Mouse (Mus musculus) megakaryocyte, adult 5-6 weeks (primary cell): ENCODE data around the gene Ctsd. TPM values are rescaled to one million over a fixed set of nuclear protein-coding genes. Genes with fewer than 3 reads are reported as not detected.
"Not testable (repeated sequence)": the region's sequence is repeated elsewhere in the genome, so short reads cannot be mapped to it uniquely, and the experiment has no call there.

Experiments used
- ATAC-seq: 2 replicates; pipeline ENCODE4 v1.8.0; 2016; ENCODE audit warnings: mild to moderate bottlenecking, inconsistent platforms; ENCODE audit not compliant: poor library complexity, severe bottlenecking
- total RNA-seq, 2 experiments: library from RNA; stranded (forward) in 1 of 2; stranded (reverse) in 1 of 2; fragments of 153-499, 151-499 nt in 1 of 2; fragments of 221-1000, 200-1000 nt in 1 of 2; gene quantifications; 2 replicates each; pipeline versions ENCODE4 v1.2.3 to v1.2.4; 2015 to 2017

Ctsd gene
- total RNA-seq, 2 experiments from 2014 or later = 193 to 218 TPM

- ATAC-seq = peak; percentile 88
These were observed 47.4 kb downstream of the Ctsd start for GRCm38 (mm10) chr7:142340269-142340970.

- ATAC-seq = no peak
These were observed 52.7 kb downstream of the Ctsd start for GRCm38 (mm10) chr7:142335151-142335550.

GRCm38 (mm10) chr7:142334246-142334645 lies 53.6 kb downstream of the Ctsd start:
- peak; percentile 94 for ATAC-seq

DNA sequence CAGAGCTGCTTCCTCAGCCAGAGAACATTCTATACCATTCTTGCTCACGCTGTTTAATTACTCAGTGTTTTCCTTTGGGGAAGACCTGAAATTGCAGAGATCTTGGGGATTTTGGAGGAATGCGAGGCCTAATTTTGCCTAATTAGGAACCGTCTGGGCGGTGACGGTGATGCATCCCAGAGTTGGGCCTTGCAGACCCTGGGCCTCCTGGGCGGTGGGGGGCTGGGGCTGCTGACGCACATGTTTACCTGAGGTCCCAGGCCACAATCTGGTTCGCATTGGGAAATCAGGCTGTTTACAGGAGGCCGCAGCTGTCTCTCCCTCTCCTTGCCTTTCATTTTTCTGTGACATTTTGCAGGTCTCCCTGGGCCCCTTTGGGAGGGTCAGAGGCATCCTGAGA lies 55.1 kb downstream of the Ctsd start:
- not testable (repeated sequence) for ATAC-seq

- ATAC-seq = no peak
These were observed 56.6 kb downstream of the Ctsd start for GRCm38 (mm10) chr7:142331281-142331680.

- ATAC-seq = no peak
These were observed 57.5 kb downstream of the Ctsd start for GRCm38 (mm10) chr7:142330271-142330724.

DNA sequence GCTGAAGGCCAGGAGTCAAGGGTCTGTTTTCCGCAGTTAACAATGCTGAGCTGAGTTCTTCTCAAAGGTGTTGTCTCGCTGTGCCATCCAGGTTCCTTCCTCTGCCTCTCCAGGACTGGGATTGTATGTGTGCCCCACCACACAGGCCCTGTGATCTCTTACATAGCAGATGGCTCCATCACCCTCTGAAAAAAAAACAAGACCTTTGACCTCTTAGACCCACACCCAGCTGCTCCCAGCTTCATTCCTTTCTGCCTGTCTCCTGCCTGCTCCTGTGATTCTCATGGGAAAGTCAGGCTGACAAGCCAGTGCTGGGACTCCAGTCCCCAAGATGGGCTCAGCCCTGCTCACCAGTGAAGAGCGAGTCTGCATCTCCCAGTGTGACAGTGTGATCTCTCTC lies 59.3 kb downstream of the Ctsd start:
- no peak for ATAC-seq

DNA sequence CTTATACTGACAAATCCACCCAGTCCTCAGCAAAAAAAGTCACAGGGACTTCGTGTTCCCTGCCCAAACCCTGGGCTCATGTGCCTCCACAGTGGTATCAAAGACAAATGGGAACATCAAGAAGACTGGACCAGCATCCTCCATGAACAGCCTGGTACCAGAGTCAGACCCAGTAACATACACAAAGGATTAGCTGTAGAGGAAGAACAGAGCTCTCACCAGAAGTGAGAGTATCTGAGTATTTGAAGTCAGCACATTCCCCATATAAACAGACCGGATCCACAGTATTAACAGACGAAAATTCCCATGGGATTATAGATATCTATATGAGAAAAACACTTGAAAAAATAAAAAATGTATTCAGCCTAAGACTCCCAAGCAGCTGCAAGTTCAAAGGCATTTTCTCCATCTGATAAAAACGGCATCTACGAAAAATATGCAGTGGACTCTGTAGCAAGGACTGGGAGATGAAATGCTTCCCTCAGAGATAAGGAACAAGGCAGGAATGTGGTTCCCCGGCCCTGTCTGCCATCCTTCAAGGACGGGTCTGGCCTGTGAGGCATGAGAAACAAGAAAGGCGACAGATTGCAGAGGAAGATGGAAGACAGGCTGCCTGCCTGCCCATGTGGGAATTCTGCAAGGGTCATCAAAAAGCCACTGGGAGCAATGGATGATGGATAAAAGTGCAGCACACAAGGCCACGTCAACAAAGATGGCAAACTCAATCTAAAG lies 61.0 kb downstream of the Ctsd start:
- no peak for ATAC-seq

Other genes with a start within 250 kb of the Ctsd start
- not detected in 2 replicates for gene Gm45337, start 243.4 kb downstream of the Ctsd start, total RNA-seq (2015)
- gene Gm45337, start 243.4 kb downstream of the Ctsd start, total RNA-seq (2017) = not detected in 2 replicates
- gene Gm29735, start 230.9 kb downstream of the Ctsd start, total RNA-seq (2015) = not detected in 2 replicates
- gene Gm29735, start 230.9 kb downstream of the Ctsd start, total RNA-seq (2017) = not detected in 2 replicates
- not detected in 2 replicates for gene Gm4553, start 222.3 kb downstream of the Ctsd start, total RNA-seq (2015)
- gene Gm4553, start 222.3 kb downstream of the Ctsd start, total RNA-seq (2017) = not detected in 2 replicates
- gene Krtap5-2, start 212.0 kb downstream of the Ctsd start, total RNA-seq (2015) = not detected in 2 replicates
- not detected in 2 replicates for gene Krtap5-2, start 212.0 kb downstream of the Ctsd start, total RNA-seq (2017)
- gene Gm10153, start 197.6 kb downstream of the Ctsd start, total RNA-seq (2015) = not detected in 2 replicates
- not detected in 2 replicates for gene Gm10153, start 197.6 kb downstream of the Ctsd start, total RNA-seq (2017)
- gene Krtap5-3, start 186.7 kb downstream of the Ctsd start, total RNA-seq (2015) = not detected in 2 replicates
- not detected in 2 replicates for gene Krtap5-3, start 186.7 kb downstream of the Ctsd start, total RNA-seq (2017)
- not detected in 2 replicates for gene Gm7579, start 176.2 kb downstream of the Ctsd start, total RNA-seq (2015)
- not detected in 2 replicates for gene Gm7579, start 176.2 kb downstream of the Ctsd start, total RNA-seq (2017)
- not detected in 2 replicates for gene Krtap5-5, start 158.1 kb downstream of the Ctsd start, total RNA-seq (2015)
- not detected in 2 replicates for gene Krtap5-5, start 158.1 kb downstream of the Ctsd start, total RNA-seq (2017)
- not detected in 2 replicates for gene Gm40460, start 147.0 kb downstream of the Ctsd start, total RNA-seq (2015)
- not detected in 2 replicates for gene Gm40460, start 147.0 kb downstream of the Ctsd start, total RNA-seq (2017)
- not detected in 2 replicates for gene Gm2431, start 129.7 kb downstream of the Ctsd start, total RNA-seq (2015)
- gene Gm2431, start 129.7 kb downstream of the Ctsd start, total RNA-seq (2017) = not detected in 2 replicates
- gene Gm4559, start 113.7 kb downstream of the Ctsd start, total RNA-seq (2015) = not detected in 2 replicates
- not detected in 2 replicates for gene Gm4559, start 113.7 kb downstream of the Ctsd start, total RNA-seq (2017)
- not detected in 2 replicates for gene Krtap5-1, start 90.9 kb downstream of the Ctsd start, total RNA-seq (2015)
- not detected in 2 replicates for gene Krtap5-1, start 90.9 kb downstream of the Ctsd start, total RNA-seq (2017)
- not detected in 2 replicates for gene Krtap5-4, start 84.5 kb downstream of the Ctsd start, total RNA-seq (2015)
- gene Krtap5-4, start 84.5 kb downstream of the Ctsd start, total RNA-seq (2017) = not detected in 2 replicates
- gene Ifitm10, start 14.3 kb downstream of the Ctsd start, total RNA-seq (2015) = 2.1 and 3.6 TPM in 2 replicates
- 0.48 and 1.4 TPM in 2 replicates for gene Ifitm10, start 14.3 kb downstream of the Ctsd start, total RNA-seq (2017)
- gene Gm49369, start 5.4 kb downstream of the Ctsd start, total RNA-seq (2015) = not detected in 2 replicates
- gene Gm49369, start 5.4 kb downstream of the Ctsd start, total RNA-seq (2017) = 24.9 and 36.8 TPM in 2 replicates
- 0.39 TPM in 1 of 2 replicates, not detected in the other for gene Syt8, start 46.8 kb upstream of the Ctsd start, total RNA-seq (2015)
- gene Syt8, start 46.8 kb upstream of the Ctsd start, total RNA-seq (2017) = not detected in 2 replicates
- gene Tnni2, start 53.8 kb upstream of the Ctsd start, total RNA-seq (2015) = 18.8 and 20.9 TPM in 2 replicates
- gene Tnni2, start 53.8 kb upstream of the Ctsd start, total RNA-seq (2017) = 25.6 and 27.6 TPM in 2 replicates
- gene Lsp1, start 72.8 kb upstream of the Ctsd start, total RNA-seq (2015) = 1,220 and 1,304 TPM in 2 replicates
- 1,314 and 1,552 TPM in 2 replicates for gene Lsp1, start 72.8 kb upstream of the Ctsd start, total RNA-seq (2017)
- 1.4 and 1.5 TPM in 2 replicates for gene Tnnt3, start 110.8 kb upstream of the Ctsd start, total RNA-seq (2015)
- gene Tnnt3, start 110.8 kb upstream of the Ctsd start, total RNA-seq (2017) = 3.7 and 3.9 TPM in 2 replicates
- gene Mrpl23, start 144.6 kb upstream of the Ctsd start, total RNA-seq (2015) = 3.8 and 12.3 TPM in 2 replicates
- 37.2 and 52.6 TPM in 2 replicates for gene Mrpl23, start 144.6 kb upstream of the Ctsd start, total RNA-seq (2017)